Mouse (Mus musculus): ENCODE results near the gene Ucp2.

DNA sequence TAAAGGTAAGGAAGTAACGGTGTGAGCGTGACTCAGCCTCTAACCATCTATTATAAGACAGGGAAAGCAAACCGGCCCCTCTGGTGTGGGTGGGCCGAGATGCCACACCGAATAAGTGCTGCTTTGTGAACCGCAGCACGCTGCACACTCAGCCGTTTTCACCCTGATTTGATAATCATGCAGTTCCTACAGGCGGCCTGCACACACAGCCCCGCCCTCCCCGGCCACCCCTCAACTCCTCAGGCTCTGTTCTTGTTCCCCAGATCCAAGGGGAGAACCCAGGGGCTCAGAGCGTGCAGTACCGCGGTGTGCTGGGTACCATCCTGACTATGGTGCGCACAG is 13.3 kb upstream of the Ucp2 start:
- no peak for TF ChIP-seq CTCF (IDR thresholded peaks at IDR 0.05; ENCODE audit: low read depth, low read length)
- no peak for TF ChIP-seq POLR2A (IDR thresholded peaks at IDR 0.05; ENCODE audit: extremely low read depth, insufficient read depth, low read length)
